Mouse (Mus musculus) ES-E14 (cell line): Measurements from ENCODE around the gene Gstm1.

Experiments
- CHD2 ChIP-seq: IDR thresholded peaks from 2 replicates; pipeline ENCODE4 v1.6.1; 2014; ENCODE audit warnings: mild to moderate bottlenecking, low read depth, low read length, inconsistent platforms
- HCFC1 ChIP-seq: IDR thresholded peaks from 2 replicates; pipeline ENCODE4 v1.6.1; 2012; ENCODE audit warnings: low read length, inconsistent platforms, borderline replicate concordance; ENCODE audit not compliant: insufficient read depth
- ZNF384 ChIP-seq: IDR thresholded peaks from 2 replicates; pipeline ENCODE4 v1.6.1; 2012; ENCODE audit warnings: low read depth, low read length, inconsistent platforms

GRCm38 (mm10) chr3:108050493-108050892, 32.7 kb upstream of the Gstm1 start:
- no peak for TF ChIP-seq CHD2
- no peak for TF ChIP-seq HCFC1
- TF ChIP-seq ZNF384: no peak
